Mouse (Mus musculus) limb, embryonic 14.5 days (tissue): ENCODE data around the gene Nav2. TPM values are rescaled to one million over a fixed set of nuclear protein-coding genes. Genes with fewer than 3 reads are reported as not detected.
A peak's percentile ranks its signal among the peaks of the same experiment; 100 is the strongest.

Experiments used
- ATAC-seq: fragments of 200-750 bp; cut with Nextera tagmentation; 2 replicates; pipeline ENCODE4 v1.8.0; 2017; ENCODE audit warnings: low read depth, moderate number of reproducible peaks, moderate TSS enrichment; ENCODE audit not compliant: low FRiP score
- DNase-seq: peaks from one replicate; pipeline ENCODE4 v3.0.0-alpha.2; 2015; ENCODE audit warnings: low spot score
- H3K27ac ChIP-seq: fragments of 300-500 bp; sonication (generic); replicated peaks from 2 replicates; pipeline ENCODE4 v1.5.1; 2014; ENCODE audit warnings: low read depth, mild to moderate bottlenecking, low read length, moderate library complexity, mixed read lengths
- H3K27me3 ChIP-seq: fragments of 300-500 bp; sonication (generic); 2 replicates; pipeline ENCODE4 v1.6.1; 2014; ENCODE audit warnings: low read length, mixed read lengths; ENCODE audit not compliant: control insufficient read depth, insufficient read depth
- H3K36me3 ChIP-seq: fragments of 300-500 bp; sonication (generic); 2 replicates; pipeline ENCODE4 v1.6.1; 2014; ENCODE audit warnings: mild to moderate bottlenecking, low read length, moderate library complexity, mixed read lengths; ENCODE audit not compliant: control insufficient read depth, insufficient read depth
- H3K4me1 ChIP-seq: fragments of 300-500 bp; sonication (generic); 2 replicates; pipeline ENCODE4 v1.6.1; 2014; ENCODE audit warnings: antibody characterized with exemption, low read length, mixed read lengths; ENCODE audit not compliant: control insufficient read depth, insufficient read depth
- H3K4me2 ChIP-seq: fragments of 300-500 bp; sonication (generic); replicated peaks from 2 replicates; pipeline ENCODE4 v1.6.1; 2014; ENCODE audit warnings: low read depth, mild to moderate bottlenecking, low read length, moderate library complexity; ENCODE audit not compliant: severe bottlenecking
- H3K4me3 ChIP-seq: fragments of 300-500 bp; sonication (generic); replicated peaks from 2 replicates; pipeline ENCODE4 v1.5.1; 2014; ENCODE audit warnings: low read length
- H3K9ac ChIP-seq: fragments of 300-500 bp; sonication (generic); 2 replicates; pipeline ENCODE4 v1.6.1; 2014; ENCODE audit warnings: mild to moderate bottlenecking, low read depth, low read length, moderate library complexity; ENCODE audit not compliant: severe bottlenecking
- H3K9me3 ChIP-seq: fragments of 300-500 bp; sonication (generic); 2 replicates; pipeline ENCODE4 v1.6.1; 2016; ENCODE audit warnings: low read length; ENCODE audit not compliant: control insufficient read depth
- POLR2A ChIP-seq: fragments of 200-500 bp; IDR thresholded peaks from 2 replicates; pipeline ENCODE4 v1.8.0; 2012; ENCODE audit warnings: inconsistent platforms, mild to moderate bottlenecking, moderate library complexity, borderline replicate concordance; ENCODE audit not compliant: insufficient read depth, insufficient read length; ENCODE audit errors: extremely low read depth
- WGBS: fragments of 180-500 bp; shearing (Covaris S2); extraction: QIAGEN DNeasy Blood & Tissue Kit; methylation state at CpG from one replicate; pipeline ENCODE4 v1.1.7; 2014; 5-methylcytosine and 5-hydroxymethylcytosine counted together
- polyA plus RNA-seq, 2 experiments: library from polyadenylated mRNA; depleted of rRNA in 1 of 2; stranded (reverse) in 1 of 2; unstranded in 1 of 2; fragments of >200 nt; fragmentation: Nextera tagmentation in 1 of 2; extraction: Ambion mirVana in 1 of 2; gene quantifications; 2 replicates each; pipeline versions ENCODE4 v1.2.1 to v1.2.3; 2012 to 2014

Gene Nav2
- polyA plus RNA-seq, 2 experiments, result 15.8 to 16.8 TPM

GRCm38 (mm10) chr7:49467861-49468260 lies 559.3 kb downstream of the Nav2 start:
- DNase-seq (peak; percentile 44), ATAC-seq (peak; percentile 78)
- no peak for TF ChIP-seq POLR2A
- WGBS, result 42% methylated on average over 10 of the region's 10 CpGs
- H3K4me1 ChIP-seq, result peaks cover under 1% of the 10 kb centered on the region; the same call in 1 of the 2 replicates
- H3K36me3 ChIP-seq, result peaks cover 9% of the 10 kb centered on the region
- no peaks in the 10 kb centered on the region for H3K9me3 ChIP-seq
- no peak overlapping the region for H3K9ac ChIP-seq
- H3K27me3 ChIP-seq, result no peaks in the 10 kb centered on the region
- no peak overlapping the region for H3K27ac ChIP-seq
- no peak overlapping the region for H3K4me3 ChIP-seq
- no peak overlapping the region for H3K4me2 ChIP-seq

DNA sequence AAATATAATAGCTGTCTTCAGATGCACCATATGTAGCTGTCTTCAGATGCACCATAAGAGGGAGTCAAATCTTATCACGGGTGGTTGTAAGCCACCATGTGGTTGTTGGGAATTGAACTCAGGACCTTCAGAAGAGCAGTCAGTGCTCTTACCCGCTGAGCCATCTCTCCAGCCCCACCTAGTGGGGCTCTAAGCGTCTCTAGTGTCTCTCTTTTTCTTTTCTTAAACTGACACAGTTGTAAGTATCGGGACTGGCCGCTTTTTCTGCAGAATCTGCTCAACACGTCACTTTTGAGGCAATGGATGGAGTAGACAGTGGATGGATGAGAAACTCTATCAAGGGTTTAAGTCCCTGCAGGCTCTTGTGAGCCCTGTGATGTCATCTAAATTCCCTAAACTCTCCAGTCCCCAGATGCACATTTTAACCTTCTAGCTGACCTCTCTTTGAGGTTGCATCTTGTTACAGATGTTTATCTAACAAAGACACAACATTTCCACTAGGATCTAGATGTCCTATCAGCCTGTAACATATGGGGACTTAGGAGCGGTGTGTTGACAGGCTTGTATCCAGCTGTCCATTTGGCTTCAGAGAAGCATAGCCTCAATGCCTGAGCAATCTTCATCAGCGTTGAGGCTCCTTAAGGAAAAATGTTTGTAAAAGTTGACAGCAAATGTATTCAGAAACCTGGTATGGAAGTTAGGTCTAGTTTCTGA lies 560.1 kb downstream of the Nav2 start:
- no peak for DNase-seq
- no peak for ATAC-seq
- H3K36me3 ChIP-seq, result peaks cover 9% of the 10 kb centered on the region
- H3K4me2 ChIP-seq, result no peak overlapping the region
- 80% methylated on average over 8 of the region's 8 CpGs for WGBS
- no peak for TF ChIP-seq POLR2A
- no peak overlapping the region for H3K27ac ChIP-seq
- H3K4me1 ChIP-seq, result peaks cover 1% of the 10 kb centered on the region; the same call in 1 of the 2 replicates
- H3K9ac ChIP-seq, result no peak overlapping the region
- no peaks in the 10 kb centered on the region for H3K9me3 ChIP-seq
- H3K27me3 ChIP-seq, result no peaks in the 10 kb centered on the region
- H3K4me3 ChIP-seq, result no peak overlapping the region

GRCm38 (mm10) chr7:49471278-49471677 lies 562.8 kb downstream of the Nav2 start:
- H3K27ac ChIP-seq, result no peak overlapping the region
- no peak overlapping the region for H3K4me3 ChIP-seq
- no peak overlapping the region for H3K9ac ChIP-seq
- H3K36me3 ChIP-seq, result no peaks in the 10 kb centered on the region
- H3K9me3 ChIP-seq, result no peaks in the 10 kb centered on the region
- no peaks in the 10 kb centered on the region for H3K27me3 ChIP-seq
- no peak for TF ChIP-seq POLR2A
- H3K4me2 ChIP-seq, result no peak overlapping the region
- ATAC-seq (no peak), DNase-seq (peak; percentile 52)
- peaks cover 3% of the 10 kb centered on the region; the same call in 1 of the 2 replicates for H3K4me1 ChIP-seq
- 58% methylated on average over 3 of the region's 3 CpGs for WGBS

DNA sequence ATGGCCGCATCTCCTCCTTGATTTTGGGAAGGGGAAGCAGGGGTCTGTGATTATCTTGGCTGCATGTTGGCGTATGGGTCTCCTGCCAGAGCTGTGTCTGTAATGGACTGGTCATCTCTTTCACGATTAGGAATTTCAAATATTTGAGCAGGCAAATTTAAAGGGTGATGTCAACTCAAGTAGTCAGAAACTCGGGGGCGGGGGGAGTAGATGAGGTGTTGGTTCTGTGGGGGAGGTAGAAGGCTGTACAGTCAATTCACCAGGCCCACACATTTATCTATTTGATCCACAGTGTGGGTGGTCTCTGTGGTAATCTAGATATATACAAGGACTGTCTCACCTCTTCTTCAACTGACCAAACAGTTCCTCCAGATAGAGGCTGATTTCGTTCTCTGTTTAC lies 566.8 kb downstream of the Nav2 start:
- no peaks in the 10 kb centered on the region for H3K9me3 ChIP-seq
- 67% methylated on average over 6 of the region's 6 CpGs for WGBS
- peaks cover 17% of the 10 kb centered on the region for H3K4me1 ChIP-seq
- no peaks in the 10 kb centered on the region for H3K36me3 ChIP-seq
- no peak overlapping the region for H3K4me2 ChIP-seq
- no peak overlapping the region for H3K4me3 ChIP-seq
- H3K27ac ChIP-seq, result no peak overlapping the region
- H3K9ac ChIP-seq, result no peak overlapping the region
- TF ChIP-seq POLR2A, result no peak
- no peak for ATAC-seq
- no peak for DNase-seq
- H3K27me3 ChIP-seq, result no peaks in the 10 kb centered on the region

GRCm38 (mm10) chr7:49476163-49476562 lies 567.6 kb downstream of the Nav2 start:
- WGBS, result 98% methylated on average over 8 of the region's 8 CpGs
- Histone ChIP-seq H3K9me3 (no peaks in the 10 kb centered on the region), H3K4me1 (peaks cover 17% of the 10 kb centered on the region), H3K27me3 (no peaks in the 10 kb centered on the region), H3K36me3 (no peaks in the 10 kb centered on the region), H3K9ac (no peak overlapping the region), H3K4me3 (no peak overlapping the region), H3K27ac (no peak overlapping the region), H3K4me2 (no peak overlapping the region)
- TF ChIP-seq POLR2A, result no peak
- ATAC-seq, result no peak
- no peak for DNase-seq
